Mouse (Mus musculus) embryonic facial prominence, embryonic 15.5 days (tissue): ENCODE results near the gene Gm2431. TPM values are rescaled to one million over a fixed set of nuclear protein-coding genes. Genes with fewer than 3 reads are reported as not detected.
A peak's percentile ranks its signal among the peaks of the same experiment; 100 is the strongest.
"Not testable (repeated sequence)": the region's sequence is repeated elsewhere in the genome, so short reads cannot be mapped to it uniquely, and the experiment has no call there.

Source experiments
- ATAC-seq: fragments of 200-750 bp; cut with Nextera tagmentation; 2 replicates; pipeline ENCODE4 v1.8.0; 2017; ENCODE audit warnings: low read depth, moderate TSS enrichment; ENCODE audit not compliant: insufficient number of reproducible peaks, low FRiP score, low TSS enrichment
- H3K27ac ChIP-seq: fragments of 300-500 bp; sonication (generic); replicated peaks from 2 replicates; pipeline ENCODE4 v1.5.1; 2015; ENCODE audit warnings: mild to moderate bottlenecking, inconsistent platforms
- H3K27me3 ChIP-seq: fragments of 300-500 bp; sonication (generic); 2 replicates; pipeline ENCODE4 v1.6.1; 2015; ENCODE audit warnings: inconsistent platforms
- H3K36me3 ChIP-seq: fragments of 300-500 bp; sonication (generic); 2 replicates; pipeline ENCODE4 v1.6.1; 2015; ENCODE audit warnings: mild to moderate bottlenecking, inconsistent platforms
- H3K4me1 ChIP-seq: fragments of 300-500 bp; sonication (generic); 2 replicates; pipeline ENCODE4 v1.6.1; 2015; ENCODE audit warnings: inconsistent platforms
- H3K4me2 ChIP-seq: fragments of 300-500 bp; sonication (generic); replicated peaks from 2 replicates; pipeline ENCODE4 v1.6.1; 2015; ENCODE audit warnings: mild to moderate bottlenecking, inconsistent platforms
- H3K4me3 ChIP-seq: fragments of 300-500 bp; sonication (generic); replicated peaks from 2 replicates; pipeline ENCODE4 v1.5.1; 2015; ENCODE audit warnings: mild to moderate bottlenecking, inconsistent platforms
- H3K9ac ChIP-seq: fragments of 300-500 bp; sonication (generic); 2 replicates; pipeline ENCODE4 v1.6.1; 2015; ENCODE audit warnings: inconsistent platforms
- H3K9me3 ChIP-seq: fragments of 300-500 bp; sonication (generic); replicated peaks from 2 replicates; pipeline ENCODE4 v1.6.1; 2016; ENCODE audit warnings: inconsistent platforms
- WGBS: fragments of 180-500 bp; shearing (Covaris S2); methylation state at CpG from one replicate; pipeline ENCODE4 v1.1.7; 2015; 5-methylcytosine and 5-hydroxymethylcytosine counted together
- polyA plus RNA-seq: library from polyadenylated mRNA; unstranded; fragments of >200 nt; fragmentation: Nextera tagmentation; extraction: Ambion mirVana; gene quantifications from 2 replicates; pipeline ENCODE4 v1.2.1, GENCODE M21; 2015

The Gm2431 gene
- not detected in 2 replicates for polyA plus RNA-seq

GRCm38 (mm10) chr7:142258254-142258653 is at the start of gene Gm2431:
Gm2431 (minus strand) TSS chr7:142258354.
- not testable (repeated sequence) for H3K4me3 ChIP-seq, H3K4me1 ChIP-seq, H3K36me3 ChIP-seq, ATAC-seq, H3K4me2 ChIP-seq, H3K27me3 ChIP-seq, H3K9ac ChIP-seq, H3K27ac ChIP-seq, H3K9me3 ChIP-seq
- WGBS, result 36% methylated on average over 1 of the region's 1 CpGs

- ATAC-seq, H3K27me3 ChIP-seq, H3K4me1 ChIP-seq, H3K4me3 ChIP-seq, H3K36me3 ChIP-seq, H3K9ac ChIP-seq, H3K27ac ChIP-seq, H3K9me3 ChIP-seq, H3K4me2 ChIP-seq: not testable (repeated sequence)
- WGBS, result 81% methylated on average over 1 of the region's 1 CpGs
These were observed 45.8 kb upstream of the Gm2431 start for GRCm38 (mm10) chr7:142303929-142304328.

GRCm38 (mm10) chr7:142303249-142303648 is 45.1 kb upstream of the Gm2431 start, which contains the start of gene Krtap5-4:
Krtap5-4 (plus strand) TSS chr7:142303549.
- H3K4me1 ChIP-seq, result no peaks in the 10 kb centered on the region
- H3K9me3 ChIP-seq, result no peaks in the 10 kb centered on the region
- H3K4me2 ChIP-seq, result no peak within 1 kb of the TSS
- no peak within 1 kb of the TSS for H3K27ac ChIP-seq
- WGBS, result 70% methylated on average over 3 of the region's 3 CpGs
- no peak within 1 kb of the TSS for H3K4me3 ChIP-seq
- H3K27me3 ChIP-seq, result no peaks in the 10 kb centered on the region
- no peak within 1 kb of the TSS for H3K9ac ChIP-seq
- no peaks in the 10 kb centered on the region for H3K36me3 ChIP-seq
- ATAC-seq, result no peak

- not testable (repeated sequence) for H3K9ac ChIP-seq, H3K36me3 ChIP-seq, H3K4me3 ChIP-seq, H3K4me1 ChIP-seq, H3K27me3 ChIP-seq, H3K27ac ChIP-seq, H3K9me3 ChIP-seq, ATAC-seq, H3K4me2 ChIP-seq
These were observed 38.9 kb upstream of the Gm2431 start, which contains the start of gene Krtap5-1 for GRCm38 (mm10) chr7:142297018-142297417. Krtap5-1 (minus strand) TSS chr7:142297118.

- ATAC-seq, H3K9me3 ChIP-seq, H3K36me3 ChIP-seq, H3K4me1 ChIP-seq, H3K4me2 ChIP-seq, H3K4me3 ChIP-seq, H3K27me3 ChIP-seq, H3K9ac ChIP-seq, H3K27ac ChIP-seq: not testable (repeated sequence)
- 28% methylated on average over 4 of the region's 4 CpGs for WGBS
These were observed 38.0 kb upstream of the Gm2431 start for GRCm38 (mm10) chr7:142296108-142296507.

- H3K9me3 ChIP-seq, result no peaks in the 10 kb centered on the region
- no peak overlapping the region for H3K4me3 ChIP-seq
- no peak overlapping the region for H3K4me2 ChIP-seq
- no peak overlapping the region for H3K9ac ChIP-seq
- no peak overlapping the region for H3K27ac ChIP-seq
- H3K27me3 ChIP-seq, result no peaks in the 10 kb centered on the region
- no peaks in the 10 kb centered on the region for H3K36me3 ChIP-seq
- H3K4me1 ChIP-seq, result no peaks in the 10 kb centered on the region
- ATAC-seq, result no peak
These were observed 37.3 kb upstream of the Gm2431 start for GRCm38 (mm10) chr7:142295418-142295817.

- WGBS, result 0% methylated on average over 2 of the region's 2 CpGs
- H3K9ac ChIP-seq, H3K4me2 ChIP-seq, H3K4me1 ChIP-seq, H3K4me3 ChIP-seq, H3K27me3 ChIP-seq, H3K9me3 ChIP-seq, ATAC-seq, H3K36me3 ChIP-seq, H3K27ac ChIP-seq: not testable (repeated sequence)
These were observed 35.7 kb upstream of the Gm2431 start for GRCm38 (mm10) chr7:142293851-142294250.

GRCm38 (mm10) chr7:142285910-142286612 is 27.9 kb upstream of the Gm2431 start:
- not testable (repeated sequence) for H3K4me3 ChIP-seq, H3K36me3 ChIP-seq, ATAC-seq, H3K4me1 ChIP-seq, H3K9me3 ChIP-seq, H3K27ac ChIP-seq, H3K4me2 ChIP-seq, H3K9ac ChIP-seq, H3K27me3 ChIP-seq
- WGBS, result 70% methylated on average over 9 of the region's 9 CpGs

GRCm38 (mm10) chr7:142285130-142285835 is 27.1 kb upstream of the Gm2431 start:
- 20% methylated on average over 23 of the region's 23 CpGs for WGBS
- H3K27me3 ChIP-seq, result peaks cover 8% of the 10 kb centered on the region
- H3K4me2 ChIP-seq, result peak overlapping the region; percentile 60
- ATAC-seq, result 0 out of 2 replicates have a peak, but pooled peaks have one; percentile 61
- no peaks in the 10 kb centered on the region for H3K36me3 ChIP-seq
- H3K4me1 ChIP-seq, result peaks cover 7% of the 10 kb centered on the region; the same call in 1 of the 2 replicates
- H3K4me3 ChIP-seq, result peak overlapping the region; percentile 52
- no peak overlapping the region for H3K9ac ChIP-seq
- no peak overlapping the region for H3K27ac ChIP-seq
- no peaks in the 10 kb centered on the region for H3K9me3 ChIP-seq

- peaks cover 7% of the 10 kb centered on the region; the same call in 1 of the 2 replicates for H3K4me1 ChIP-seq
- WGBS, result under 1% methylated on average over 19 of the region's 19 CpGs
- peak overlapping the region; percentile 69 for H3K9ac ChIP-seq
- H3K27ac ChIP-seq, result peak overlapping the region; percentile 90
- H3K4me2 ChIP-seq, result peak overlapping the region; percentile 60
- H3K27me3 ChIP-seq, result peaks cover 8% of the 10 kb centered on the region
- ATAC-seq, result peak; percentile 76; the same call in 1 of the 2 replicates
- H3K36me3 ChIP-seq, result no peaks in the 10 kb centered on the region
- no peaks in the 10 kb centered on the region for H3K9me3 ChIP-seq
- peak overlapping the region; percentile 52 for H3K4me3 ChIP-seq
These were observed 26.5 kb upstream of the Gm2431 start for GRCm38 (mm10) chr7:142284615-142285080.

GRCm38 (mm10) chr7:142284023-142284591 is 26.0 kb upstream of the Gm2431 start:
- Histone ChIP-seq H3K4me1 (peaks cover 7% of the 10 kb centered on the region; the same call in 1 of the 2 replicates), H3K9ac (peak overlapping the region; percentile 69), H3K36me3 (no peaks in the 10 kb centered on the region), H3K9me3 (no peaks in the 10 kb centered on the region), H3K27ac (peak overlapping the region; percentile 90), H3K4me2 (peak overlapping the region; percentile 60), H3K4me3 (peak overlapping the region; percentile 52), H3K27me3 (peaks cover 8% of the 10 kb centered on the region)
- WGBS, result 0% methylated on average over 38 of the region's 38 CpGs
- ATAC-seq, result peak; percentile 86
